Mouse (Mus musculus) embryonic fibroblast, embryonic 13.5 days (primary cell): ENCODE data around the gene Polrmt.
"Not testable (repeated sequence)": the region's sequence is repeated elsewhere in the genome, so short reads cannot be mapped to it uniquely, and the experiment has no call there.

Experiments
- CTCF ChIP-seq: IDR thresholded peaks from 2 replicates; pipeline ENCODE4 v1.5.1; 2011; ENCODE audit warnings: mild to moderate bottlenecking, control low read depth, low read length, moderate library complexity, borderline replicate concordance; ENCODE audit not compliant: insufficient read depth
- POLR2A ChIP-seq: IDR thresholded peaks from 2 replicates; pipeline ENCODE4 v1.6.1; 2011; ENCODE audit warnings: low read depth, mild to moderate bottlenecking, control low read depth, low read length, moderate library complexity

GRCm38 (mm10) chr10:79759675-79760074, 13.3 kb upstream of the Polrmt start:
- not testable (repeated sequence) for TF ChIP-seq POLR2A, CTCF
